Mouse (Mus musculus) spleen, adult 12 weeks (tissue): ENCODE measurements at regions not wholly inside any gene's neighbourhood (a gene's known extent, or its start where the extent isn't known, plus 50 kb on each side); places are given as distances from the start of the nearest gene placed in this dataset.

ENCODE experiments used
- DNase-seq: peaks from one replicate; pipeline ENCODE4 v3.0.0; 2022; ENCODE audit warnings: low spot score

GRCm38 (mm10) chr9:115548722-115549349, 238.6 kb upstream of the Stt3b start:
- DNase-seq: no peak

GRCm38 (mm10) chr9:115551080-115551479, 240.9 kb upstream of the Stt3b start:
- no peak for DNase-seq

GRCm38 (mm10) chr9:115551501-115551900, 241.3 kb upstream of the Stt3b start:
- DNase-seq: no peak

- DNase-seq: no peak
Observed at GRCm38 (mm10) chr9:115558131-115558530, 247.9 kb upstream of the Stt3b start.

- DNase-seq: no peak
Observed at GRCm38 (mm10) chr9:115559521-115559920, 249.3 kb upstream of the Stt3b start.

- no peak for DNase-seq
Observed at GRCm38 (mm10) chr9:115561207-115561606, 251.0 kb upstream of the Stt3b start.

GRCm38 (mm10) chr9:115562783-115563182, 252.6 kb upstream of the Stt3b start:
- DNase-seq: no peak

- DNase-seq: no peak
Observed at GRCm38 (mm10) chr9:115564366-115564765, 254.1 kb upstream of the Stt3b start.

GRCm38 (mm10) chr9:115568693-115569334, 258.6 kb upstream of the Stt3b start:
- DNase-seq: no peak

- no peak for DNase-seq
Observed at GRCm38 (mm10) chr9:115570998-115571397, 260.8 kb upstream of the Stt3b start.

GRCm38 (mm10) chr9:115581116-115581515, 270.9 kb upstream of the Stt3b start:
- no peak for DNase-seq

- no peak for DNase-seq
Observed at GRCm38 (mm10) chr9:115583548-115583947, 273.3 kb upstream of the Stt3b start.

GRCm38 (mm10) chr9:115584874-115585273, 274.7 kb upstream of the Stt3b start:
- no peak for DNase-seq

GRCm38 (mm10) chr9:115592466-115592865, 282.2 kb upstream of the Stt3b start:
- no peak for DNase-seq

GRCm38 (mm10) chr9:115600228-115600627, 290.0 kb upstream of the Stt3b start:
- DNase-seq: no peak

- DNase-seq: no peak
Observed at GRCm38 (mm10) chr9:115600826-115601225, 290.6 kb upstream of the Stt3b start.

GRCm38 (mm10) chr9:115602772-115603171, 292.6 kb upstream of the Stt3b start:
- no peak for DNase-seq

- DNase-seq: no peak
Observed at GRCm38 (mm10) chr9:115604450-115604849, 294.2 kb upstream of the Stt3b start.

GRCm38 (mm10) chr9:115604968-115605682, 294.9 kb upstream of the Stt3b start:
- no peak for DNase-seq

GRCm38 (mm10) chr9:115607961-115608360, 297.7 kb upstream of the Stt3b start:
- DNase-seq: no peak

- no peak for DNase-seq
Observed at GRCm38 (mm10) chr9:115608377-115608776, 298.2 kb upstream of the Stt3b start.

GRCm38 (mm10) chr9:115609904-115610303, 299.4 kb upstream of the Gadl1 start:
- DNase-seq: no peak

- peak; percentile 9 for DNase-seq
Observed at GRCm38 (mm10) chr9:115611713-115612112, 297.5 kb upstream of the Gadl1 start.
